Mouse (Mus musculus): ENCODE results near the gene Otub2.

GRCm38 (mm10) chr12:103373530-103374236, 14.8 kb upstream of the Otub2 start:
- TF ChIP-seq CTCF (IDR thresholded peaks at IDR 0.05) (no peak), POLR2A (IDR thresholded peaks at IDR 0.05; ENCODE audit: insufficient read depth, low read depth, low read length) (no peak)

Data from heart, adult 2 months (tissue).